Mouse (Mus musculus) NIH3T3 (cell line): ENCODE data around the gene Prkg1.

Experiments
- DNase-seq: peaks from one replicate; pipeline ENCODE4 v3.0.0-alpha.2; 2012; ENCODE audit warnings: low read depth

The Prkg1 gene

DNA sequence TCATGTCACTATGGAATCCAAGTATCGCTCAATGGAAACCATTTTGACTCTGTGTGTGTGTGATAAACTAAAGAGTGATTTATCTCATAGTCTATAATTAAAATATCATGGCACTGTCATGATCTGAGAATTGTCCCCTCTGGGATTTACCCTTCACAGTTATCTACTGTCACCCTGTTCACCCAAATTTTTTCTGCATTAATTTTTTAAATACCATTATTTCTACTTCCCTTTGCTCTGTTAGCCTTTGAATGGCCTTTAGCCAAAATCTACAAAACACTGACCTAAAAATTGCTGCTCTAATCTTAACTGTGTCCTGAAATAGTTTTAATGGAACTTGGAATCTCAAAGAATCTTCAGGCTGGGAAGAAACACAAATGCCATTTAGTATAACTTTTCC is 143.1 kb downstream of the Prkg1 start:
- DNase-seq = no peak

DNA sequence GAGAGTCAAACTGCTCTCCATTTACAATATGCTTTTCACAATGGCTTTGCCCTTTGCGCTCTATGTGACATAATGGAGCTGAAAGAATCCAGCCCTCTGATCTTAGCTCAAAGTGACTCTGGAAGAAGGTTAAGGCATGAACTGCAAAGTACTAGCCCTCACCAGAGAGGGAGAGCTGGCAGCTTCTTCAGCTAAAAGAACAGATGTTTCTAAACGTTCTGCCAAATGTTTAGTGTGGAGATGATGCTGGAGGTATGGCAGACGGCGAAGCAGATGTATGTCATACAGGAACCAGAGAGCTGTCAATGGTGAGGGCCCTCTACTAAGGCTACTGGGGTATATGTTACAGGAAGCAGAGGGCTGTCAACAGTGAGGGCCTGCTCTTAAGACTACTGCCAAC is 148.0 kb downstream of the Prkg1 start:
- no peak for DNase-seq

- DNase-seq = peak; percentile 24
Measured at GRCm38 (mm10) chr19:31616159-31616558, 148.7 kb downstream of the Prkg1 start.

DNA sequence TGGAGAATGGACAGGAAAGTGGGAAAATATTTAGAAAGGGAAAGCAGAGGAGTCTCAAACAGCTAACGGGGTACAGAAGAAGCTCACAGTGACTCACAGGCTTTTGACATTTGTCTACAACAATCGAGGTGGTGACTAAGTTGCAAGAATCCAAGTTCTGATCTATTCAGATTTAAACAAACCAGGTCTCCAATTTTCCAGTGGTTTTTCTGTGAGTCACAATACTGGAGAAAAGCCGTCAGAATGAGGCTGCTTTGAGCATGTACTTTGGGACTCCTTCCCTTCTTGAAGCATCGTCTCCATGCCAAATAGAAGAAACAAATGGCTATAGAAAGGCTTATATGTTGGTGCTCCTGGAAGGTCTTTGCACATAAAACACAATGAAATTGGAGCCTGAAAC is 151.7 kb downstream of the Prkg1 start:
- peak; percentile 67 for DNase-seq

GRCm38 (mm10) chr19:31602578-31602977 is 162.3 kb downstream of the Prkg1 start:
- no peak for DNase-seq

DNA sequence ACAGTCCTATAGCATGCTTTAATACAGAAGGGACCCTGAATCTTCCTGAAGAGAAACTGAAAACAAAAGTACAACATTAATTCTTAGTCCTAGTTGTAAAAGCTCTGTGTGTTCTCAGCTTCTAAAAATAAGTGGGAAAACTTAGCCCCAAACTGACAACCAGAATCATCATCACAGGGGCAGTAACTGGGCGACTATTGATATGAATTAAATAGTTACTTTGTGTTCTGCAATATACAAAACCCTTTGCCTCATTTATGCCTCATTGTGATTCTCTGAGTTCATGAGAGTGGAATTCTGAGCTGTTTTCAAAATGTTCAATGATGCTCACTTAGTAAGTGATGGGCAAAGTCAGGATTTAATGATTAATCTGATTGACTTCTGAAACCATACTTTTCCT is 170.8 kb downstream of the Prkg1 start:
- DNase-seq = no peak

- no peak for DNase-seq
Measured at GRCm38 (mm10) chr19:31590701-31591100, 174.1 kb downstream of the Prkg1 start.

GRCm38 (mm10) chr19:31577092-31577491 is 187.7 kb downstream of the Prkg1 start:
- no peak for DNase-seq

DNA sequence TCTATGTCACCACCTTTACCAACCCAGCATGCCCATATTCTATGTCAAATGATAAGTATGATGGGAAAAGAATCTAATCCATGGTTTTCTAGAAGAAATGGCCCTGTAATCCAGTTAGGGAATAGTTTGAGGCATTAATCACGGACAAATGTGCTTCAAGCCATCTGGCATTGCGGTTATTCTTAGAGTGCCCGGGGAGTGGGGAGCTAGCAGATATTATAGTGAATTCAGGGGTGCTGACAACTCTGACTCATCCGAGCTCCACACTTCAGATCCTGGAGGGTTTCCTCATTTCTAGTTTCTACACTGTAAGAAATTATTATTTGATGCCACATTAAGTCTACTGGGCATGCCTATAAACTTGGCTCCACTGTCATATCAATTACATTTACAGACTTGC is 200.5 kb downstream of the Prkg1 start:
- no peak for DNase-seq

DNA sequence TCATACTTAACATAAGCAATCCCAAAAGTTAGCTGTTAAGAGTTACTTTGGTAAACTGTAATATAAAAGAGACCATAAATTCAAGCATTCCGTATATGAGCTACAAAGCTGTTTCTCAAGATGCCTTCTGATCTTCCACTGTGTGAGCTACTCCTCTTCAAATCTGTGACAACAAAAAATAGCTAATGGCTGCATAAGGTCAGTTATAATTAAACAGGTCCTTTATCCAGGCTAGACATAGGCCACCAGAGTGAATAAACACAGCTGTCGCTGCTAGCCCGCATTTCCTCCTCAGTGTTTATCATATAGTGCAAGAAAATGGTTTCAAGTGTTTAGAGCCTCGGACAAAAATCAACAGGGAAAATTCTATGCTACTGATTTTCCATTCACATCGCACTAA is 218.8 kb downstream of the Prkg1 start:
- DNase-seq = no peak

DNA sequence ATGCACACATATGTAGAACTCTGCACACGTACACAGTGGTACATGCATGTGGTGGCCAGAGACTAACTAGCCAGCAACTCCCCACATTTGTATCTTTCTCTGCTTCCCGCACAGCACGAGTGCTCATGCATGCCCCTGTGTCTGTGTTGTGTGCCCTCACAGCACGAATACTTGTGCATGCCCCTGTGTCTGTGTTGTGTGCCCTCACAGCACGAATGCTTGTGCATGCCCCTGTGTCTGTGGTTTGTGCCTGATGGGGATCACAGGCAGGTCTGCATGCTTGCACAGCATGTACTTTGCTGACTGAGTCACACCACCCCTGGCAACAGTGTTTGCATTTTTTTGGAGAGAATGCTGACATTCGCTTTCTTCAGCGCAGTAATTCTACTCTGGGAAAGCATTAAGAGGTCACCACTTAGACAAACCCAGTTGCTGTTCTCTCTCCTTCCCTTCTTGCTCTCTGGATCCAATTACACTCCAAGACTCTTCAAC is 233.5 kb downstream of the Prkg1 start:
- peak; percentile 90 for DNase-seq

DNA sequence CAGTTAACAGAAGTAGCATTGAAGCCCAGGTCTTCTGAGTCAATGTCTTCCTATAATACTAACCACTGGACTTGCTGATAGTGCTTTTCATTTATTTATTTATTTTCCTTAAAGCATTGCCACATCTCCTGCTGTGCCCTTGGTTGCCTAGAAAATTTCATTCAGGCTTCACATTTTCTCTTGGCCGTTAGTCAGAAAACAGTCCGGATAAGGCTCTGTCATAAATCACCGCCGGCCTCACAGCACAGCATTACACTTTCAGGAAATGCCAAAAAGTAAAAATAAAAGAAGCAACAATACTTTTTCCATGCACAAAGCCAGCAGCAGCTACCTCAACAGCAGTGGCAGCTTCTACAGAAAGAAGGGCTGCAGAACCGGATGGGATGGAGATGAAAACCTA is 234.2 kb downstream of the Prkg1 start:
- DNase-seq = peak; percentile 95

- no peak for DNase-seq
Measured at GRCm38 (mm10) chr19:31529890-31530289, 234.9 kb downstream of the Prkg1 start.

DNA sequence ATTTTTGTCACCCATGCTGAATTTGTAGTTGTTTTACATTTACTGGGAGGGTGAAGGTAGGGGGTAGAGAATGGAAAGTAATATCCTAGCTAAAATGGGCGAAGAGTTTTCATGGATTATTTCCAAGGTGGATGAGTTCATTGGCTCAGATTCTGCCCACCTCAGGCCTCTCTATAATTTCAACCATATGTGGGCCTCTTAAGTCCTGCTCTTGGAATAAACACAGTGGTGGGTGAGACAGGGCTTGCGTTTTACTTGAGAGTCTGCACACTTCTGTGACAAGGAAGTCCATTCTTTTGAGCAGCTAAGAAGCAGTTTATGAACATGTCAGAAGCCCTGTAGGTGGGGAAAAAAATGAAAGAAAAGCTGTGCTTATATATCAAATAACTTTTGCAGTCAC is 250.3 kb downstream of the Prkg1 start:
- DNase-seq = peak; percentile 84

DNA sequence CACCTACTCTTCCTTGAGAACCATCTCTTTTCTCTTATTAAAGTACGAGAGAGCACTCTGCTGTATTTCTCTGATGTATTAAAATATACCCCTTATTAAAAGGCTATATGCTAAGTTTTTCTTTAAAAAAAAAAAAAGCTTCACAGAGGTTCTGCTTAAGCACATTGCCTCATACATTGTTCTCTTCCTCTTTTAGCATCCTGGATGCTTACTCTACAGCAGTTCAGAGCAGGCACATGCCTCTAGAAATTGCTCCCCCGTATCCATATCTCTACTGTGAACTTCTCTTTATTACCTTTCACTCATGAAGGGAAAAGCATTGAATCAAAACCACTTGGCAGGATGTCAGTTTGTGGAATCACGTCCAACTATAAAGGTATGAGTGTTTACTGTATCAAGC is 257.0 kb downstream of the Prkg1 start:
- peak; percentile 68 for DNase-seq

DNA sequence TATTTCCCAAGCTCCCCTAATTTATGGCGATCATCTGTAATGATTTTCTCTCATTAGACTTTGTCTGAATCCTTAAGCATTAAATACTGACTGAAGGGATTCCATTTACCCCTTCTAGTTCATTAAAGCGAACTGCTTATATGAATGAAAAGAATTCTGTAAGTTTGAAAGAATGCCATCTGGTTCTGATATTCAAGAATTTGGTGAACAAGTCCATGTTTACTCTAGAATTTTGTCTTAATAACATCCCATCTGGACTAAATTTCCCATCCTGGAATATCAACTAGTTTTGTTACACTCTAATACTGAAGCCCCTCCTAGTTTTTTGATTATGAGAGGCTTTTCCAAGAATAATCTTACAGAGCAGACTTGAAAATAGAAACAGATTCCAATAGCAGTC is 258.5 kb downstream of the Prkg1 start:
- peak; percentile 77 for DNase-seq

- peak; percentile 33 for DNase-seq
Measured at GRCm38 (mm10) chr19:31505041-31505440, 259.8 kb downstream of the Prkg1 start.

- peak; percentile 67 for DNase-seq
Measured at GRCm38 (mm10) chr19:31497386-31497785, 267.4 kb downstream of the Prkg1 start.

DNA sequence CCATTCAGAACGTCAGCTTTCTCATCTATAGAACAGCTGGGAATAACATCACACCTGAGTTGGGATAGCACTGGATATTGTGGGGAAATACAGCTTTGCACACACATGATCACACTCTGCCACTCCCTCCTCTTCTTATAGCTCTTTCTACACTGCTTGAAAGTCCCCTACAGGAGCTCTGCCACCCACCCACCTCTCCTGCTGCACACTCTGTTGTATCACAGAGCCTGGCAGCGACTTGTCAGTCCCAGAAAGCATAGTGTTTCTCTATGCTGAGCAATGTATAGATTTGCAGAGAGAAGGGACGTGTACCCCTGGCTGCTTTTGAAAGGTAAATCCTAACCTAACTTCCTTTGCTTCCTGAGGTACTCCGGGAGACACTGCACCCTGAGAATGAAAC is 275.2 kb downstream of the Prkg1 start:
- DNase-seq = no peak

- DNase-seq = peak; percentile 40
Measured at GRCm38 (mm10) chr19:31471766-31472165, 293.1 kb downstream of the Prkg1 start.

DNA sequence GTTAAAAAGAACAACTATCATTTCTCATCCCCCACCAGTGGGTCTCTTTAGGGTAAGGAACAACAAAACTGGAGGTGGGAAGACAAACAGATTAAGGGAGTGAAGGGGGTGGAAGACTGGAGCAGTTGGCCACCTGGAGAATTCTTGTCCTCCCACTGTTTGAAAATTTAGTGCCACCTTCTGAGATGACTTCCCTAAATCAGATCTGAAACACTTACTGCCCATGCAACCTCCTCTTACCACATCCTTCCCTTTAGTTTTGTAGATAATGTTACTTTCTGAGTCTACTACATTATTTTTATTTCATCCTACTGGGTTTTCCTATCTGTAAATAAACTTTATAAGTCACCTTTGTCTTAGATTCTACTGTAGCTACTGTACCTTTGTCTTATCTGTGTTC is 304.6 kb downstream of the Prkg1 start:
- no peak for DNase-seq

GRCm38 (mm10) chr19:31444101-31444500 is 320.7 kb downstream of the Prkg1 start:
- no peak for DNase-seq

- peak; percentile 60 for DNase-seq
Measured at GRCm38 (mm10) chr19:31442311-31442710, 322.5 kb downstream of the Prkg1 start.

DNA sequence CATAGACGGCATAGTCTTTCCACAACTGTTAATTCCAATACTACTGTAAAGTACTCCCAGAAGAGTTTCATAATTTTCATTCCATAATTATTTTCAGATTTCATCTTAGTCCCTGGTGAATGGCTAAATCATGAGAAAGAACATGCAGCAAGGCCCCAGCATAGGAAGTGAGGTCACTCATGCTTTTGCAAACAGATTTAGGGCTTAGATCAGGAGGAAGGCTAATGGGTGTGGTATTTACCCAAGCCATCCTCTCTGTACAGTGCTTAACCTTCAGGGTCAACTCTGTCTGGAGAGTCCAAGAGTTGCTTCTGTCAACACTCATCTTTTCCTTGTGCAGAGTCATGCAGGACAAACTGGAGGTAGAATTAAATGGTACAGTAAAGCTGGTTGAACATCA is 331.4 kb downstream of the Prkg1 start:
- DNase-seq = peak; percentile 54

GRCm38 (mm10) chr19:31431411-31431810 is 333.4 kb downstream of the Prkg1 start:
- no peak for DNase-seq
